Mouse (Mus musculus): ENCODE results near the gene Ptpn14.

GRCm38 (mm10) chr1:189786707-189787485, 58.8 kb downstream of the Ptpn14 start:
- no peak for TF ChIP-seq POLR2A (IDR thresholded peaks at IDR 0.05; ENCODE audit: insufficient read depth, low read depth, low read length)
- no peak for TF ChIP-seq CTCF (IDR thresholded peaks at IDR 0.05)
- no peak for TF ChIP-seq EP300 (IDR thresholded peaks at IDR 0.05; ENCODE audit: insufficient read depth, low read depth, low read length)
